Mouse (Mus musculus): ENCODE data around the gene Slamf9.

- TF ChIP-seq ELF1 (IDR thresholded peaks at IDR 0.05; ENCODE audit: low read depth, low read length) (no peak), POLR2A (IDR thresholded peaks at IDR 0.05; ENCODE audit: control insufficient read depth in 1 of 2, insufficient read depth in 1 of 2, low read depth in 1 of 2, low read length in 2 of 2, poor library complexity in 1 of 2) (no peak), CTCF (IDR thresholded peaks at IDR 0.05 in 2 of 3, conservative IDR thresholded peaks at IDR 0.05 in 1 of 3; ENCODE audit: control insufficient read depth in 1 of 3, insufficient read depth in 1 of 3, low read depth in 2 of 3, low read length in 3 of 3, poor library complexity in 1 of 3, severe bottlenecking in 1 of 3) (no peak), ETS1 (IDR thresholded peaks at IDR 0.05; ENCODE audit: low read depth, low read length) (no peak), MAZ (IDR thresholded peaks at IDR 0.05; ENCODE audit: low read depth, low read length) (no peak), EP300 (IDR thresholded peaks at IDR 0.05; ENCODE audit: low read depth in 1 of 2, low read length in 2 of 2) (no peak), GATA1 (IDR thresholded peaks at IDR 0.05; ENCODE audit: low read depth, low read length) (no peak), SMC3 (IDR thresholded peaks at IDR 0.05; ENCODE audit: low read depth, low read length) (no peak), KAT2A (conservative IDR thresholded peaks at IDR 0.05; ENCODE audit: low read depth, low read length) (no peak), MAX (IDR thresholded peaks at IDR 0.05; ENCODE audit: low read length) (no peak), USF1 (IDR thresholded peaks at IDR 0.05; ENCODE audit: low read depth, low read length) (no peak), NELFE (IDR thresholded peaks at IDR 0.05; ENCODE audit: low read depth, low read length) (no peak), ZC3H11A (IDR thresholded peaks at IDR 0.05; ENCODE audit: low read depth, low read length) (no peak)
Measured at GRCm38 (mm10) chr1:172456001-172456677, 19.0 kb upstream of the Slamf9 start.

Measured in MEL (cell line).